Mouse (Mus musculus) small intestine, adult 2 months (tissue): ENCODE measurements around the gene Sept6. TPM values are rescaled to one million over a fixed set of nuclear protein-coding genes. Genes with fewer than 3 reads are reported as not detected.

ENCODE experiments used
- H3K27ac ChIP-seq: fragments of 200-500 bp; 2 replicates; pipeline ENCODE4 v1.5.1; 2012; ENCODE audit warnings: low read depth, low read length, control low read depth, inconsistent platforms; ENCODE audit not compliant: insufficient read depth
- H3K27me3 ChIP-seq: fragments of 200-500 bp; 2 replicates; pipeline ENCODE4 v1.6.1; 2012; ENCODE audit warnings: mild to moderate bottlenecking, moderate library complexity, low read length, inconsistent platforms; ENCODE audit not compliant: control insufficient read depth, insufficient read depth
- H3K36me3 ChIP-seq: fragments of 200-500 bp; 2 replicates; pipeline ENCODE4 v1.6.1; 2012; ENCODE audit warnings: mild to moderate bottlenecking, low read length, control low read depth, inconsistent platforms; ENCODE audit not compliant: control insufficient read depth, insufficient read depth
- H3K4me1 ChIP-seq: fragments of 200-500 bp; 2 replicates; pipeline ENCODE4 v1.6.1; 2012; ENCODE audit warnings: low read length, inconsistent platforms, mixed read lengths; ENCODE audit not compliant: control insufficient read depth, insufficient read depth, insufficient read length
- H3K4me3 ChIP-seq: fragments of 200-500 bp; 2 replicates; pipeline ENCODE4 v1.5.1; 2012; ENCODE audit warnings: low read depth, mild to moderate bottlenecking, control low read depth, inconsistent platforms, low read length, moderate library complexity
- CTCF ChIP-seq: fragments of 200-500 bp; IDR thresholded peaks from 2 replicates; pipeline ENCODE4 v1.5.1; 2012; ENCODE audit warnings: low read depth, mild to moderate bottlenecking, control low read depth, inconsistent platforms, low read length, moderate library complexity, mixed read lengths; ENCODE audit not compliant: insufficient replicate concordance, insufficient read length; ENCODE audit errors: extremely low read depth
- POLR2A ChIP-seq: fragments of 200-500 bp; IDR thresholded peaks from 2 replicates; pipeline ENCODE4 v1.6.1; 2012; ENCODE audit warnings: low read depth, mild to moderate bottlenecking, control low read depth, inconsistent platforms, low read length, moderate library complexity
- WGBS: fragments of 180-500 bp; shearing (Covaris S2); methylation state at CpG from one replicate; pipeline ENCODE4 v1.1.7; 2018; 5-methylcytosine and 5-hydroxymethylcytosine counted together
- polyA plus RNA-seq: library from polyadenylated mRNA; depleted of rRNA; stranded (reverse); fragments of >200 nt; gene quantifications from 2 replicates; pipeline ENCODE4 v1.2.3, GENCODE M21; 2012; rRNA removed

Sept6 gene
- polyA plus RNA-seq = 3.8 and 4.0 TPM in 2 replicates

- WGBS = 79% methylated on average over 2 of the region's 2 CpGs
- no peaks in the 10 kb centered on the region for H3K27me3 ChIP-seq
- TF ChIP-seq POLR2A (no peak), CTCF (no peak)
- 0 out of 2 replicates have a peak, but pooled peaks cover 3% of the 10 kb centered on the region for H3K4me1 ChIP-seq
- H3K27ac ChIP-seq = no peak within 1 kb of the TSS
- H3K4me3 ChIP-seq = no peak within 1 kb of the TSS
- no peaks in the 10 kb centered on the region for H3K36me3 ChIP-seq
These were observed at the start of gene Sept6 for GRCm38 (mm10) chrX:36991694-36992093. Gene Sept6, minus strand, starts transcription at chrX:36991794.

GRCm38 (mm10) chrX:37028378-37028777, 36.8 kb upstream of the Sept6 start:
- H3K36me3 ChIP-seq = no peaks in the 10 kb centered on the region
- H3K27me3 ChIP-seq = no peaks in the 10 kb centered on the region
- H3K4me3 ChIP-seq = no peak overlapping the region
- no peak overlapping the region for H3K27ac ChIP-seq
- TF ChIP-seq POLR2A (no peak), CTCF (no peak)
- 35% methylated on average over 3 of the region's 3 CpGs for WGBS
- no peaks in the 10 kb centered on the region for H3K4me1 ChIP-seq

GRCm38 (mm10) chrX:37023652-37024309, 32.2 kb upstream of the Sept6 start:
- 61% methylated on average over 10 of the region's 10 CpGs for WGBS
- no peaks in the 10 kb centered on the region for H3K4me1 ChIP-seq
- H3K27ac ChIP-seq = no peak overlapping the region
- no peak overlapping the region for H3K4me3 ChIP-seq
- no peaks in the 10 kb centered on the region for H3K36me3 ChIP-seq
- TF ChIP-seq CTCF (no peak), POLR2A (no peak)
- no peaks in the 10 kb centered on the region for H3K27me3 ChIP-seq

- TF ChIP-seq CTCF = peak; percentile 76; the same call in 1 of the 2 replicates
- no peak for TF ChIP-seq POLR2A
- Histone ChIP-seq H3K27me3 (no peaks in the 10 kb centered on the region), H3K27ac (no peak overlapping the region), H3K36me3 (no peaks in the 10 kb centered on the region), H3K4me1 (no peaks in the 10 kb centered on the region), H3K4me3 (no peak overlapping the region)
- WGBS = 16% methylated on average over 3 of the region's 3 CpGs
These were observed 31.1 kb upstream of the Sept6 start for GRCm38 (mm10) chrX:37022690-37023089.

- H3K4me1 ChIP-seq = no peaks in the 10 kb centered on the region
- no peak overlapping the region for H3K27ac ChIP-seq
- no peaks in the 10 kb centered on the region for H3K27me3 ChIP-seq
- H3K36me3 ChIP-seq = no peaks in the 10 kb centered on the region
- H3K4me3 ChIP-seq = no peak overlapping the region
- WGBS = 60% methylated on average over 3 of the region's 3 CpGs
- TF ChIP-seq CTCF = no peak
- TF ChIP-seq POLR2A = no peak
These were observed 27.5 kb upstream of the Sept6 start for GRCm38 (mm10) chrX:37019045-37019444.

- H3K36me3 ChIP-seq = no peaks in the 10 kb centered on the region
- H3K27me3 ChIP-seq = no peaks in the 10 kb centered on the region
- no peak overlapping the region for H3K27ac ChIP-seq
- no peaks in the 10 kb centered on the region for H3K4me1 ChIP-seq
- 84% methylated on average over 9 of the region's 9 CpGs for WGBS
- H3K4me3 ChIP-seq = no peak overlapping the region
- TF ChIP-seq POLR2A (no peak), CTCF (no peak)
These were observed 26.6 kb upstream of the Sept6 start for GRCm38 (mm10) chrX:37018150-37018654.

- 68% methylated on average over 5 of the region's 5 CpGs for WGBS
- no peak for TF ChIP-seq POLR2A
- TF ChIP-seq CTCF = no peak
- H3K4me1 ChIP-seq = no peaks in the 10 kb centered on the region
- H3K4me3 ChIP-seq = no peak overlapping the region
- no peaks in the 10 kb centered on the region for H3K27me3 ChIP-seq
- no peaks in the 10 kb centered on the region for H3K36me3 ChIP-seq
- H3K27ac ChIP-seq = no peak overlapping the region
These were observed 22.3 kb upstream of the Sept6 start for GRCm38 (mm10) chrX:37013870-37014269.

- Histone ChIP-seq H3K27me3 (no peaks in the 10 kb centered on the region), H3K4me3 (no peak overlapping the region), H3K4me1 (0 out of 2 replicates have a peak, but pooled peaks cover 3% of the 10 kb centered on the region), H3K36me3 (no peaks in the 10 kb centered on the region), H3K27ac (no peak overlapping the region)
- TF ChIP-seq POLR2A = no peak
- no peak for TF ChIP-seq CTCF
- WGBS = 92% methylated on average over 4 of the region's 4 CpGs
These were observed 555 bp downstream of the Sept6 start for GRCm38 (mm10) chrX:36991039-36991438.
